Mouse (Mus musculus) G1E (cell line): ENCODE results near the gene Gmeb2.

Source experiments
- CTCF ChIP-seq: IDR thresholded peaks from 2 replicates; pipeline ENCODE4 v1.5.1; 2012; ENCODE audit warnings: low read depth, low read length, inconsistent platforms, mixed read lengths
- TAL1 ChIP-seq: conservative IDR thresholded peaks from 2 replicates; pipeline ENCODE4 v1.6.1; 2012; ENCODE audit warnings: low read depth, low read length, inconsistent platforms, mixed read lengths

DNA sequence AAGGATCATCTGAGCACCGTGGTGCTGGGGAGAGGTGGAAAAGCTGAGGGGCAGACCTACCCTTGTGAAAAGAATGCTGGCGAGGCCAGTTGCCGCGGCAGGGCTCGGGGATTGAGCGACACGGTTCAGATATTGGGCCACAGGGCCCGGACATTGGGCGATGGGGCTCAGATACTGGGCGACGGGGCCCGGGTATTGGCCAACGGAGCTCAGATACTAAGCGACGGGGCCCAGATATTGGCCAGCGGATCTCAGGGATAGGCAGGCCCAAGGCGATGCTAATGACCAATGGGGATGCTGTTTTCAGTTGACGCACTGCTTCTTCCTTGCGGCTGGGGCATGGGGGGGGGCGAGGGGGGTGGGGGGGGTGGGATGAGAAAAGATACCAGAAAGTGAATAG lies 56.7 kb downstream of the Gmeb2 start:
- TF ChIP-seq CTCF (no peak), TAL1 (no peak)
